Mouse (Mus musculus) ES-Bruce4 (cell line): Measurements from ENCODE around the gene Clta.

Experiments
- CTCF ChIP-seq: IDR thresholded peaks from one replicate; pipeline ENCODE4 v1.8.1; 2011; ENCODE audit warnings: low read depth, low read length
- POLR2A ChIP-seq: IDR thresholded peaks from one replicate; pipeline ENCODE4 v1.8.1; 2011; ENCODE audit warnings: low read length; ENCODE audit not compliant: insufficient read depth

GRCm38 (mm10) chr4:44046066-44046465, 41.8 kb downstream of the Clta start:
- TF ChIP-seq POLR2A (no peak), CTCF (no peak)
